In genomic region chr13:36031959-36032358, GRCm38 (mm10) we compare ENCODE assay signal across 23 mouse cellular contexts.
DNase-seq lines count a peak whose midpoint lies in the region; ATAC-seq and TF ChIP-seq lines count a peak whose summit lies in the region.
"Had no signal": no experiment of that assay in that cellular context is flagged by ENCODE, and none has a peak within 500 bp of the region (broad histone marks: within the 10 kb centered on the region; RNA-seq: fewer than 3 reads in every experiment).

No protein-coding gene starts in this region.

- no peaks in the 10 kb centered on the region for H3K27me3 ChIP-seq in heart, embryonic 13.5 days (replicated peaks)
- H3K27me3 ChIP-seq in kidney, adult 2 months (replicated peaks; ENCODE audit: control insufficient read depth, insufficient read depth, low read length), result no peaks in the 10 kb centered on the region
- no peaks in the 10 kb centered on the region for H3K27me3 ChIP-seq in kidney, embryonic 16.5 days (ENCODE audit: insufficient read depth, low read length)
- no peaks in the 10 kb centered on the region for H3K27me3 ChIP-seq in intestine, embryonic 16.5 days (replicated peaks; ENCODE audit: control insufficient read depth, insufficient read depth, low read length)
- H3K27me3 ChIP-seq in lung, postnatal 0 days (replicated peaks; ENCODE audit: insufficient read depth, low read length), result no peaks in the 10 kb centered on the region
- H3K27me3 ChIP-seq: limb, embryonic 15.5 days; neural tube, embryonic 15.5 days had no signal

- no peak for DNase-seq in heart, adult 9 months (ENCODE audit: low spot score in 2 of 2)
- peak; percentile 56 for DNase-seq in kidney, adult 2 months
- peak; percentile 35 for DNase-seq in kidney, postnatal 14 days
- DNase-seq in neural tube, embryonic 10.5 days (ENCODE audit: extremely low spot score, low spot score), result no peak
- no peak for DNase-seq in lung, postnatal 0 days (ENCODE audit: low spot score)
- DNase-seq: adrenal gland, postnatal 25 days; cerebellum, adult 9-10 months; gastrocnemius, postnatal 10 days; left cerebral cortex, postnatal 4 days; lung, postnatal 10 days; right cerebral cortex, adult 18-20 months; right cerebral cortex, postnatal 4 days; thymus, postnatal 14 days had no signal

- TF ChIP-seq POLR2A in kidney, adult 2 months (IDR thresholded peaks at IDR 0.05; ENCODE audit: low read depth, low read length), result no peak

- peak overlapping the region; percentile 15 for H3K4me2 ChIP-seq in heart, embryonic 13.5 days
- H3K4me2 ChIP-seq in kidney, embryonic 16.5 days (replicated peaks; ENCODE audit: low read depth, low read length), result no peak overlapping the region
- H3K4me2 ChIP-seq in intestine, embryonic 16.5 days (ENCODE audit: low read depth, low read length), result 0 out of 2 replicates have a peak overlapping the region, but pooled peaks have one; percentile 12
- H3K4me2 ChIP-seq in lung, postnatal 0 days (replicated peaks; ENCODE audit: low read depth, low read length), result no peak overlapping the region
- H3K4me2 ChIP-seq: hindbrain, embryonic 14.5 days; limb, embryonic 15.5 days; midbrain, embryonic 11.5 days; neural tube, embryonic 15.5 days had no signal

- peaks cover 18% of the 10 kb centered on the region for H3K4me1 ChIP-seq in heart, embryonic 13.5 days
- no peaks in the 10 kb centered on the region; the same call in 1 of the 2 replicates for H3K4me1 ChIP-seq in kidney, adult 2 months (ENCODE audit: control insufficient read depth, insufficient read depth, low read length)
- no peaks in the 10 kb centered on the region for H3K4me1 ChIP-seq in kidney, embryonic 16.5 days (ENCODE audit: insufficient read depth, low read length)
- 0 out of 2 replicates have a peak, but pooled peaks cover 2% of the 10 kb centered on the region for H3K4me1 ChIP-seq in intestine, embryonic 16.5 days (ENCODE audit: control insufficient read depth, insufficient read depth, low read length)
- no peaks in the 10 kb centered on the region for H3K4me1 ChIP-seq in lung, postnatal 0 days (ENCODE audit: insufficient read depth, low read depth, low read length)
- H3K4me1 ChIP-seq: forebrain, embryonic 10.5 days; limb, embryonic 15.5 days; neural tube, embryonic 15.5 days had no signal

- H3K9ac ChIP-seq in heart, embryonic 13.5 days, result peak overlapping the region; percentile 21; the same call in 1 of the 2 replicates
- H3K9ac ChIP-seq in kidney, embryonic 16.5 days (replicated peaks; ENCODE audit: low read length), result no peak overlapping the region
- no peak overlapping the region for H3K9ac ChIP-seq in intestine, embryonic 16.5 days (ENCODE audit: low read depth, low read length)
- no peak overlapping the region for H3K9ac ChIP-seq in lung, postnatal 0 days (replicated peaks; ENCODE audit: low read depth)
- H3K9ac ChIP-seq: hindbrain, embryonic 14.5 days; limb, embryonic 15.5 days; neural tube, embryonic 15.5 days had no signal

- no peak for ATAC-seq in heart, embryonic 13.5 days (ENCODE audit: extremely low read depth, insufficient number of reproducible peaks, low FRiP score, low TSS enrichment)
- no peak for ATAC-seq in kidney, embryonic 16.5 days (ENCODE audit: low FRiP score, low TSS enrichment)
- ATAC-seq in intestine, embryonic 16.5 days, result peak; percentile 87
- no peak for ATAC-seq in lung, postnatal 0 days
- ATAC-seq: forebrain, embryonic 16.5 days; inflammation-experienced regulatory T-cells, adult 6 months had no signal

- no peaks in the 10 kb centered on the region for H3K9me3 ChIP-seq in heart, embryonic 13.5 days
- H3K9me3 ChIP-seq in kidney, embryonic 16.5 days (ENCODE audit: low read length), result no peaks in the 10 kb centered on the region
- no peaks in the 10 kb centered on the region for H3K9me3 ChIP-seq in intestine, embryonic 16.5 days (ENCODE audit: control insufficient read depth, low read length)
- H3K9me3 ChIP-seq in lung, postnatal 0 days (ENCODE audit: low read length), result no peaks in the 10 kb centered on the region
- H3K9me3 ChIP-seq: forebrain, embryonic 10.5 days; limb, embryonic 15.5 days; neural tube, embryonic 15.5 days had no signal

- H3K4me3 ChIP-seq in heart, embryonic 13.5 days, result no peak overlapping the region
- H3K4me3 ChIP-seq in kidney, adult 2 months (ENCODE audit: insufficient read depth, low read depth, low read length), result no peak overlapping the region
- no peak overlapping the region for H3K4me3 ChIP-seq in kidney, embryonic 16.5 days (ENCODE audit: low read length)
- 0 out of 2 replicates have a peak overlapping the region, but pooled peaks have one; percentile 7 for H3K4me3 ChIP-seq in intestine, embryonic 16.5 days (ENCODE audit: low read length)
- H3K4me3 ChIP-seq in lung, postnatal 0 days (ENCODE audit: low read depth, low read length), result no peak overlapping the region
- H3K4me3 ChIP-seq: forebrain, embryonic 10.5 days; limb, embryonic 15.5 days; neural tube, embryonic 15.5 days had no signal

- no peak for TF ChIP-seq CTCF in kidney, adult 2 months (conservative IDR thresholded peaks at IDR 0.05; ENCODE audit: insufficient read depth, insufficient read length, low read depth, low read length)
- no peak for TF ChIP-seq CTCF in lung, postnatal 0 days (IDR thresholded peaks at IDR 0.05)

- no peak for TF ChIP-seq EP300 in lung, postnatal 0 days (IDR thresholded peaks at IDR 0.05)

- WGBS in heart, embryonic 13.5 days, result 42% methylated on average over 9 of the region's 9 CpGs
- WGBS in kidney, adult 2 months, result 52% methylated on average over 9 of the region's 9 CpGs
- WGBS in kidney, embryonic 16.5 days, result 70% methylated on average over 9 of the region's 9 CpGs
- WGBS in intestine, embryonic 16.5 days, result 50% methylated on average over 9 of the region's 9 CpGs
- 70% methylated on average over 9 of the region's 9 CpGs for WGBS in lung, postnatal 0 days

- H3K36me3 ChIP-seq in heart, embryonic 13.5 days, result no peaks in the 10 kb centered on the region
- H3K36me3 ChIP-seq in kidney, adult 2 months (ENCODE audit: control insufficient read depth, insufficient read depth, low read length), result no peaks in the 10 kb centered on the region
- no peaks in the 10 kb centered on the region for H3K36me3 ChIP-seq in kidney, embryonic 16.5 days (ENCODE audit: insufficient read depth, low read length)
- H3K36me3 ChIP-seq in intestine, embryonic 16.5 days (ENCODE audit: control insufficient read depth, insufficient read depth, low read length), result no peaks in the 10 kb centered on the region
- no peaks in the 10 kb centered on the region for H3K36me3 ChIP-seq in lung, postnatal 0 days (ENCODE audit: insufficient read depth, low read length)
- H3K36me3 ChIP-seq: forebrain, embryonic 10.5 days; limb, embryonic 15.5 days; neural tube, embryonic 15.5 days had no signal

- H3K27ac ChIP-seq in heart, embryonic 13.5 days (replicated peaks), result peak overlapping the region; percentile 16
- no peak overlapping the region for H3K27ac ChIP-seq in kidney, adult 2 months (ENCODE audit: insufficient read depth, low read depth, low read length)
- no peak overlapping the region for H3K27ac ChIP-seq in kidney, embryonic 16.5 days (ENCODE audit: low read length)
- H3K27ac ChIP-seq in intestine, embryonic 16.5 days (ENCODE audit: low read length), result no peak overlapping the region
- no peak overlapping the region for H3K27ac ChIP-seq in lung, postnatal 0 days (ENCODE audit: low read length)
- H3K27ac ChIP-seq: forebrain, embryonic 10.5 days; hindbrain, embryonic 14.5 days; limb, embryonic 15.5 days; neural tube, embryonic 15.5 days had no signal

Comparison
In these comparisons a context has a peak if more than half of its experiments do, and no peak if none do; other contexts are left out.
1. H3K4me2 ChIP-seq: peak in heart, embryonic 13.5 days (single experiment) and intestine, embryonic 16.5 days (single experiment); none in kidney, embryonic 16.5 days (single experiment) and lung, postnatal 0 days (single experiment).
2. DNase-seq: peak in kidney, adult 2 months (single experiment) and kidney, postnatal 14 days (single experiment); none in heart, adult 9 months (0 of 2), neural tube, embryonic 10.5 days (single experiment) and lung, postnatal 0 days (single experiment).